8 mouse cellular contexts compared by ENCODE assay signal in the genomic region with DNA sequence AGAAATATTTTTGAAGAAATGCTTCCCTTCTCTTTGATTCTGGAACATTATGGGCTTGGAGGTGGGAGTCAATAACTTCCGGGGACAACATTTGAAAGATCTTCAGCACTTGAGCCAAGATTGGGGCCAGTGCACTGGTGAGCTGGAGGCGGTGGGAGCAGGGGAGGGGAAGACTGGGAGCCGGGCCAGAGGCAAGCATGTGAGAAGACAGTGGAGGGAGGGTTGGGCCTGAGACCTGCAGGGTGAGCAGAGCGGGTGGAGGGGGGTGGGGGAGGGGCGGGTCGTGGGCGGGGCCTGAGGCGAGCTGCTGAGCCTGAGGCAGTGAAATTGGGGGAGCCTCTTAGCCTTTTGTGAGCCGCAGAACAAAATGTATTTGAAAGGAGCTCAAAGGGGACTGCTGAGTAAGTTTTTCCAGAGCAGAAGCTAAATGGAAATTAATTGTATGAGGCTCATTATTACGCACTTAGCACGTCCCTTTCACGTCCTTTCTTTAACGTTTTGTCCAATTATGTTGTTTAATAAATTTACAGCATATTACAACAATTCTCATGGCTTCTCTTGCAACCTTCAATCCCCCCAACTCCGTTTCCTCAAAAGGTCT.
DNase-seq lines count a peak whose midpoint lies in the region; ATAC-seq and TF ChIP-seq lines count a peak whose summit lies in the region.

No protein-coding gene starts in this region.

- no peaks in the 10 kb centered on the region for H3K4me1 ChIP-seq in midbrain, embryonic 11.5 days (ENCODE audit: control insufficient read depth, insufficient read depth, low read length)
- H3K4me1 ChIP-seq in stomach, postnatal 0 days (replicated peaks; ENCODE audit: control insufficient read depth, insufficient read depth): no peaks in the 10 kb centered on the region

- no peaks in the 10 kb centered on the region for H3K36me3 ChIP-seq in midbrain, embryonic 11.5 days (ENCODE audit: control insufficient read depth, insufficient read depth, low read length)
- H3K36me3 ChIP-seq in stomach, postnatal 0 days (ENCODE audit: control insufficient read depth, insufficient read depth, low read length): no peaks in the 10 kb centered on the region

- ATAC-seq in midbrain, embryonic 11.5 days (ENCODE audit: low FRiP score): peak; percentile 89
- peak; percentile 38; the same call in 1 of the 2 replicates for ATAC-seq in stomach, postnatal 0 days (ENCODE audit: low FRiP score, low TSS enrichment)
- no peak for ATAC-seq in megakaryocyte progenitor cell, adult 5-6 weeks (replicated peaks; ENCODE audit: poor library complexity)

- no peaks in the 10 kb centered on the region for H3K27me3 ChIP-seq in midbrain, embryonic 11.5 days (ENCODE audit: control insufficient read depth, insufficient read depth, low read length)
- H3K27me3 ChIP-seq in stomach, postnatal 0 days (ENCODE audit: control insufficient read depth, insufficient read depth, low read length): no peaks in the 10 kb centered on the region

- no peak for TF ChIP-seq CTCF in stomach, postnatal 0 days (IDR thresholded peaks at IDR 0.05; ENCODE audit: low read depth)

- no peak for TF ChIP-seq EP300 in stomach, postnatal 0 days (optimal IDR thresholded peaks at IDR 0.05)

- no peak overlapping the region for H3K27ac ChIP-seq in midbrain, embryonic 11.5 days (ENCODE audit: low read depth, low read length)
- H3K27ac ChIP-seq in stomach, postnatal 0 days (replicated peaks): no peak overlapping the region

- H3K4me3 ChIP-seq in midbrain, embryonic 11.5 days (ENCODE audit: low read depth, low read length): no peak overlapping the region
- no peak overlapping the region for H3K4me3 ChIP-seq in stomach, postnatal 0 days (ENCODE audit: low read depth, low read length)

- intact Hi-C loops in heart, postnatal 10 days (cut with DNase I): no loop called here

- peak overlapping the region; percentile 6; the same call in 1 of the 2 replicates for H3K4me2 ChIP-seq in midbrain, embryonic 11.5 days
- no peak overlapping the region for H3K4me2 ChIP-seq in stomach, postnatal 0 days (replicated peaks; ENCODE audit: low read depth)

- H3K9me3 ChIP-seq in midbrain, embryonic 11.5 days (ENCODE audit: control insufficient read depth, low read length): peaks cover 5% of the 10 kb centered on the region; the same call in 1 of the 2 replicates
- H3K9me3 ChIP-seq in stomach, postnatal 0 days (ENCODE audit: control insufficient read depth, low read length): no peaks in the 10 kb centered on the region

- WGBS in midbrain, embryonic 11.5 days: 18% methylated on average over 14 of the region's 14 CpGs
- WGBS in stomach, postnatal 0 days: 17% methylated on average over 13 of the region's 14 CpGs

- H3K9ac ChIP-seq in midbrain, embryonic 11.5 days (ENCODE audit: low read length): no peak overlapping the region
- no peak overlapping the region for H3K9ac ChIP-seq in stomach, postnatal 0 days (ENCODE audit: low read length)

- peak; percentile 48 to 52 for DNase-seq in frontal cortex, postnatal 10 days (ENCODE audit: low spot score in 2 of 2)
- DNase-seq in frontal cortex, postnatal 36 days (ENCODE audit: low spot score in 2 of 2): no peak
- peak; percentile 79 for DNase-seq in Muller cell, postnatal 12 days (ENCODE audit: inconsistent ontology term)
- peak; percentile 32 for DNase-seq in heart, postnatal 10 days
- DNase-seq in kidney, postnatal 36 days: peak; percentile 24 to 42
- DNase-seq in midbrain, embryonic 11.5 days (ENCODE audit: low spot score, missing footprints): peak; percentile 88
- DNase-seq in stomach, postnatal 0 days (ENCODE audit: low spot score): peak; percentile 52

Comparison
In these comparisons a context has a peak if more than half of its experiments do, and no peak if none do; other contexts are left out.
1. DNase-seq: peak in frontal cortex, postnatal 10 days (2 of 2), Muller cell, postnatal 12 days (single experiment), heart, postnatal 10 days (2 of 2), kidney, postnatal 36 days (2 of 2), midbrain, embryonic 11.5 days (single experiment) and stomach, postnatal 0 days (single experiment); none in frontal cortex, postnatal 36 days (0 of 2).